ENCODE assay signal across 13 mouse cellular contexts in the genomic region with DNA sequence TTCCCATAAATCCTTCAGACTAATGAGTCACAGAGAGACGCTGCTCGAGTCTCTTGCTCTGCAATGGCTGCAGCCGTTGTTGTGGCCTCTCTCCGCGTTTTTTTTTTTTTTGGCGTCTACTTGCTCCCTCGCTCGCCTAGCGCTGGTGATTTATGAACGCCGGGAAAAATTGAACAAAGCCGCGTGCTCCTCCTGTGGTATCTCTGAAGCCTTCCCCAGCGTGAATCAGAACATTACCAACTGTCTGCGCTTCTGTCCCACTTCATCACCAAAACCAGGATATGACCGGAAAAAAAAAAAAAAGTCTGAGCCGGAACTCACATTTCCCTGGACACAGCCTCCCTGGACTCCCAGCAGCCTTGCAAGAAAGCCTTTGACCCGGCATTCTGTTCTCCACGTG. TPM values are rescaled to one million over a fixed set of nuclear protein-coding genes. Genes with fewer than 3 reads are reported as not detected.
DNase-seq lines count a peak whose midpoint lies in the region; ATAC-seq and TF ChIP-seq lines count a peak whose summit lies in the region.
"Had no signal": no experiment of that assay in that cellular context is flagged by ENCODE, and none has a peak within 500 bp of the region (broad histone marks: within the 10 kb centered on the region; RNA-seq: fewer than 3 reads in every experiment).

No protein-coding gene starts in this region.

- H3K36me3 ChIP-seq in ES-E14 (ENCODE audit: control insufficient read depth, insufficient read depth, low read length, poor library complexity, severe bottlenecking), result no peaks in the 10 kb centered on the region
- no peaks in the 10 kb centered on the region for H3K36me3 ChIP-seq in intestine, embryonic 16.5 days (ENCODE audit: control insufficient read depth, insufficient read depth, low read length)
- H3K36me3 ChIP-seq in lung, embryonic 15.5 days, result no peaks in the 10 kb centered on the region

- no peaks in the 10 kb centered on the region for H3K9me3 ChIP-seq in ES-E14 (ENCODE audit: control insufficient read depth, insufficient read depth, low read depth, low read length)
- H3K9me3 ChIP-seq in intestine, embryonic 16.5 days (ENCODE audit: control insufficient read depth, low read length), result no peaks in the 10 kb centered on the region
- H3K9me3 ChIP-seq in lung, embryonic 15.5 days, result no peaks in the 10 kb centered on the region

- peak overlapping the region; percentile 44 for H3K4me2 ChIP-seq in intestine, embryonic 16.5 days (ENCODE audit: low read depth, low read length)
- H3K4me2 ChIP-seq in lung, embryonic 15.5 days, result peak overlapping the region; percentile 41

- H3K27ac ChIP-seq in ES-E14 (ENCODE audit: insufficient read depth, low read depth, low read length, poor library complexity, severe bottlenecking), result no peak overlapping the region
- peak overlapping the region; percentile 86; the same call in 1 of the 2 replicates for H3K27ac ChIP-seq in intestine, embryonic 16.5 days (ENCODE audit: low read length)
- peak overlapping the region; percentile 73 for H3K27ac ChIP-seq in lung, embryonic 15.5 days

- no peak for ATAC-seq in intestine, embryonic 16.5 days
- no peak for ATAC-seq in lung, embryonic 15.5 days (ENCODE audit: borderline replicate concordance, extremely low read depth, low FRiP score, low TSS enrichment)
- ATAC-seq: forebrain, embryonic 14.5 days; Patski had no signal

- 7% methylated on average over 19 of the region's 19 CpGs for WGBS in intestine, embryonic 16.5 days
- 3% methylated on average over 19 of the region's 19 CpGs for WGBS in lung, embryonic 15.5 days

- DNase-seq in 3134 (ENCODE audit: extremely low read depth, insufficient read length, low spot score), result peak; percentile 29
- DNase-seq in ES-E14 (ENCODE audit: low read depth, low spot score), result no peak
- no peak for DNase-seq in yolk sac, embryonic 10.5 days (ENCODE audit: low spot score)
- DNase-seq in thymus, postnatal 10 days (ENCODE audit: low spot score in 2 of 2), result no peak
- no peak for DNase-seq in cerebellum, adult 8-10 months
- DNase-seq: cerebellum, adult 11 months; thymus, adult 18-20 months had no signal

- H3K9ac ChIP-seq in ES-E14 (ENCODE audit: insufficient read depth, low read depth, low read length, poor library complexity, severe bottlenecking), result no peak overlapping the region
- peak overlapping the region; percentile 41 for H3K9ac ChIP-seq in intestine, embryonic 16.5 days (ENCODE audit: low read depth, low read length)
- no peak overlapping the region for H3K9ac ChIP-seq in lung, embryonic 15.5 days

- no peaks in the 10 kb centered on the region for H3K4me1 ChIP-seq in ES-E14 (ENCODE audit: control insufficient read depth in 2 of 2, insufficient read depth in 2 of 2, low read length in 2 of 2, poor library complexity in 1 of 2)
- H3K4me1 ChIP-seq in intestine, embryonic 16.5 days (ENCODE audit: control insufficient read depth, insufficient read depth, low read length), result peaks cover 59% of the 10 kb centered on the region
- H3K4me1 ChIP-seq in lung, embryonic 15.5 days, result peaks cover 94% of the 10 kb centered on the region

- no peak overlapping the region for H3K4me3 ChIP-seq in ES-E14 (ENCODE audit: insufficient read depth in 1 of 2, low read depth in 1 of 2, low read length in 2 of 2, poor library complexity in 1 of 2, severe bottlenecking in 1 of 2)
- peak overlapping the region; percentile 20 for H3K4me3 ChIP-seq in intestine, embryonic 16.5 days (ENCODE audit: low read length)
- H3K4me3 ChIP-seq in lung, embryonic 15.5 days, result peak overlapping the region; percentile 20; the same call in 1 of the 2 replicates

- in situ Hi-C loops in ES-E14 (cut with MboI; ENCODE audit: low sequenced_read_pairs in 2 of 2, unreplicated experiment in 2 of 2), result no loop called here

- peaks cover 6% of the 10 kb centered on the region for H3K27me3 ChIP-seq in intestine, embryonic 16.5 days (replicated peaks; ENCODE audit: control insufficient read depth, insufficient read depth, low read length)
- H3K27me3 ChIP-seq in lung, embryonic 15.5 days, result peaks cover 96% of the 10 kb centered on the region
- H3K27me3 ChIP-seq: Patski had no signal

TF ChIP-seq in ES-E14, 5 proteins besides CTCF, POLR2A, EP300 and RAD21:
- no peak for TF ChIP-seq HCFC1 (IDR thresholded peaks at IDR 0.05; ENCODE audit: borderline replicate concordance, insufficient read depth, low read length)
- peak; percentile 76 for TF ChIP-seq ZNF384 (IDR thresholded peaks at IDR 0.05; ENCODE audit: low read depth, low read length)

RNA-seq across cellular contexts. Expression of a gene that starts 6.3 kb away (rescaled TPM):
- 0.13 TPM in 1 of 2 replicates, not detected in the other for total RNA-seq in ES-E14 (2012; rRNA removed)
- 1.7 and 2.4 TPM in 2 replicates for polyA plus RNA-seq in intestine, embryonic 16.5 days (2015; fragmentation: Nextera tagmentation; extraction: Ambion mirVana)
- 4.1 and 4.2 TPM in 2 replicates for polyA plus RNA-seq in lung, embryonic 15.5 days (2015; fragmentation: Nextera tagmentation; extraction: Ambion mirVana)
- polyA plus RNA-seq: forebrain, embryonic 14.5 days had no signal

RNA-seq across cellular contexts. Expression of a gene that starts 7.9 kb away (rescaled TPM):
- 0.18 TPM in 1 of 2 replicates, not detected in the other for total RNA-seq in ES-E14 (2012; rRNA removed)
- polyA plus RNA-seq in intestine, embryonic 16.5 days (2015; fragmentation: Nextera tagmentation; extraction: Ambion mirVana), result 1.5 TPM in 2 replicates
- polyA plus RNA-seq in lung, embryonic 15.5 days (2015; fragmentation: Nextera tagmentation; extraction: Ambion mirVana), result 2.1 and 2.3 TPM in 2 replicates
- polyA plus RNA-seq: forebrain, embryonic 14.5 days had no signal

RNA-seq across cellular contexts. Expression of a gene that starts 19.2 kb away (rescaled TPM):
- total RNA-seq in ES-E14 (2012; rRNA removed), result 0.49 TPM in 1 of 2 replicates, not detected in the other
- 15.3 and 15.5 TPM in 2 replicates for polyA plus RNA-seq in intestine, embryonic 16.5 days (2015; fragmentation: Nextera tagmentation; extraction: Ambion mirVana)
- polyA plus RNA-seq in lung, embryonic 15.5 days (2015; fragmentation: Nextera tagmentation; extraction: Ambion mirVana), result 48.2 and 48.7 TPM in 2 replicates
- polyA plus RNA-seq: forebrain, embryonic 14.5 days had no signal

RNA-seq across cellular contexts. Expression of a gene that starts 20.6 kb away (rescaled TPM):
- total RNA-seq in ES-E14 (2012; rRNA removed), result 0.27 TPM in 1 of 2 replicates, not detected in the other
- polyA plus RNA-seq in intestine, embryonic 16.5 days (2015; fragmentation: Nextera tagmentation; extraction: Ambion mirVana), result 5.0 and 5.1 TPM in 2 replicates
- 11.4 and 13.0 TPM in 2 replicates for polyA plus RNA-seq in lung, embryonic 15.5 days (2015; fragmentation: Nextera tagmentation; extraction: Ambion mirVana)
- polyA plus RNA-seq: forebrain, embryonic 14.5 days had no signal

RNA-seq across cellular contexts. Expression of a gene that starts 23.3 kb away (rescaled TPM):
- not detected in 2 replicates for total RNA-seq in ES-E14 (2012; rRNA removed)
- polyA plus RNA-seq in intestine, embryonic 16.5 days (2015; fragmentation: Nextera tagmentation; extraction: Ambion mirVana), result 1.2 and 1.4 TPM in 2 replicates
- 2.9 and 3.1 TPM in 2 replicates for polyA plus RNA-seq in lung, embryonic 15.5 days (2015; fragmentation: Nextera tagmentation; extraction: Ambion mirVana)
- total RNA-seq: liver, adult 2 months had no signal
- polyA plus RNA-seq: forebrain, embryonic 14.5 days; heart, postnatal 0 days; liver, adult 2 months had no signal

Comparison
In these comparisons a context has a peak if more than half of its experiments do, and no peak if none do; other contexts are left out.
1. H3K4me3 ChIP-seq: peak in intestine, embryonic 16.5 days (single experiment) and lung, embryonic 15.5 days (single experiment); none in ES-E14 (0 of 2).